Mouse (Mus musculus) frontal cortex, postnatal 14 days (tissue): ENCODE measurements at regions not wholly inside any gene's neighbourhood (a gene's known extent, or its start where the extent isn't known, plus 50 kb on each side); places are given as distances from the start of the nearest gene placed in this dataset.
"Not testable (repeated sequence)": the region's sequence is repeated elsewhere in the genome, so short reads cannot be mapped to it uniquely, and the experiment has no call there.

Experiments used
- DNase-seq, 2 experiments: peaks; one replicate each; pipeline ENCODE4 v3.0.0; 2022; ENCODE audit warnings: low spot score in 2 of 2

- DNase-seq, result no peak
Observed at GRCm38 (mm10) chr10:23733679-23734078, 53.4 kb downstream of the Rps12 start.

- not testable (repeated sequence) for DNase-seq
Observed at GRCm38 (mm10) chr10:23725960-23726714, 60.9 kb downstream of the Rps12 start.

DNA sequence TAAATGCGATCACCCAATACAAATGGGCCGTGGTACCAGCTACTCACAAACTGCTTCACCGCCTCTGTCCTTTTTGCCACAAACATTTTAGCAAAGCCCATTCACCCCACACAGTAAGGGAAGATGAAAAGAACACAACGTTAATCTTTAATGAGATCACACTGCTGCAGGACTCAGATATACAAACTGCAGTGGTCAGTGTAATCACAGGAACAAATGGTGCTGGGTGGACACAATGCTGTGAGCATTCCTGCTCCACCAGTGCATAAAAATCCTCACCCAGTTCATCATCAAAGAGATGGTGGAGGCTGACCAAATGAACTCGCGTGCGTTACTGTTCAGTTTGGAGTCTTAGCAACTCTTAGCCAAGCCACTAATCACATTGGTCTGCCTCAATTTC, 69.0 kb downstream of the Rps12 start:
- DNase-seq, result no peak

DNA sequence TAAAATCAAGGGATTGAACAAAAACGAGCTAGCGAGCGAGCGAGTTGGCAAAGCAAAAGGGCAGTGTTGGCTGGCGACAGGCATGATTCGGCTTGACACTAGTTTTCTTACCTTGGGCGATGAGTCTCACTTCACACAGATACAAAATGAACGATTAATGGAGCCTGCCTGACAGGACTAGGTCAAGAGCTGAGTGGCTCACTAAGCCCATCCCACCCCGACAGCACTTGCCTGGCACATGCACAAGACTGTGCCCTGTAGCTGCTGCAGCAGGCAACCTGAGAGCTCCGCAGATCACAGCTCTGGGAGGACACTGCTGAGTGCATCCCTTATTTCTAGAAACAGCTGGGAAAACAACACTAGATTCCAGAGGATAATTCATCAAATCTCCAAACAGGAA, 71.6 kb downstream of the Rps12 start:
- no peak for DNase-seq

GRCm38 (mm10) chr10:23715101-23715500, 72.0 kb downstream of the Rps12 start:
- DNase-seq, result no peak

DNA sequence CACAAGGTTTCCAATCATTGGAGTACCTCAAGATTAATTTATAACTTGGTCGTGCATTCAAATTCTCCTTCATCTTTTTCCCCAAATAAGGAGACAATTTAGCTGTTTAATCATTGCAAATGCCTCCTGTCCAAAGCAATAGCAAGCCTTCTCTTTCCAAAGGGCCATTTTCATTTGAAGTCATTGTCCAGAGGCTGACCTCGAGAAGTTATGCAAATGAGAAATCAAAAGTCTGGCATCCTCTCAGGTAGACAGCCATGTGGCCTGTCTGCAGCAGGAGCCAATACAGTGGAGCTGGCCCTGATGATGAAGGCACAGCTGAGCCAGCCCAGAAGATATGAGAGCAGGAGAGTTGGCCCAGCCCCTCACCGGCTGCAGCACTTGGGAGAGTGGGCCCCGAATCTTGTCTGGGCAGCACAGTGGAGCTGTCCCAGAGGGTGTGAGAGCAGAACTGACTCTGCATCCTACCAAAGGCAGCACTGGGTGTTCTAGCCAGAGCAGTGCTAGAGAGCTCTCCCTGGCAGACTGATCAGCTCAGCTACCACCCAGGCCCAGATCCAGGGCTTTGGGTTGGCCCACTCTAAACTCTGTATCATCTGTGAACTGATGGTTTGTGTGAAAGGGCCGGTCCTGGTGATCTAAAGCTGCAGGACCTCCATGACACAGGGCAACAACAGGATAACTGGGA, 74.2 kb downstream of the Rps12 start:
- no peak for DNase-seq

DNA sequence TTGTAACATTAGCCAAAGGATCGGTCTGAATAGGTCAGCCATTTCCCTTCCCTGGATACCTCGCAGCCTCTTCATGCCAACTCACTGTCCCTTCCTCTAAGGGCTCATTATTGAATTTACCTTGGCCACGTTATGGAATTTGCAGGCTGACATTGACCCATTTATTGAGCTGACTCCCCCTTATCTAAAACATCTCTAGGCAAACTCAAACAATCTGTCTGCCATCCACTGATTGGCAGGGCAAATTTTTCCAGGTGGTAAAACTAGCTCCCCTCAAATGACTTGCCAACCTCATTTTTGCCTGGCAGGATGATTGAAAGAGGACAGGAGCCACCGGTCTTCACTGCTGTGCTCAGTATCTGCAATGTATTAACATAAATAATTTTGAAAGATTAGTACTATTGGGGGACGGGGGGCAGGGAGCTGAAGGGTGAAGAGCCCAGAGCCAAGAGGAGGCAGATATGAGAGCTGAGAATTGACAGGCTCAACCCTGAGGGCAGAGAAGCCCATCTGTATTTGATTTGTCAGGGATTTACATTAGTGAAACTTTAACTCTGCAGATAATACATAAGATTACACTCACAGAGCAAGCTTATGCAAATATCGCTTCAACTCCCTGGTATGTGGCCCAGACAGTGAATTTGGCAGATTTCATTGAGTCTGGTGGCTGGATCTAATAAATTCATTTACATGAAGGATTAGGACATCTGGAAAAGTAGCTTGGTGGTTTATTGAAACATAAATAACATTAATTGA, 75.5 kb downstream of the Rps12 start:
- DNase-seq, result no peak

GRCm38 (mm10) chr10:23710999-23711398, 76.1 kb downstream of the Rps12 start:
- no peak for DNase-seq

DNA sequence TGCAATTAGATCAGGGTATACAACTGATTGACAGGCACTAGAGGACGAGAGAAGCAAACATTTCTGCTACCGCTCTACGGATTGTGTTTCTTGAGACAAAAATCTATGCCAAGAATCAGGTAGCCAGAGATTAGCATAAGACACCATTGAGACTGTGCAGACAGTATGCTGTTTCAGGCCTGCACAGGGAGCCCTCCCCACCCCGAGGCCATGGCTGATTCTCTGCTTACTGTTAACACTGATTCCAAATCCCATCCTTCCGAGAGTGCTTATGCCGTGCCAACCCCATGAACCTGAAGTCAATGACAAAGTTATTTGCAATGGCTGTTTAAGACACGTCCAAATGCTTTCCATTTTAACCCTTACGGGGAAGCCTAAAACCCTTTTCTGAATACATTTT, 78.8 kb downstream of the Rps12 start:
- DNase-seq, result no peak

- no peak for DNase-seq
Observed at GRCm38 (mm10) chr10:23707141-23707540, 79.9 kb downstream of the Rps12 start.

- no peak for DNase-seq
Observed at GRCm38 (mm10) chr10:23704048-23704447, 83.0 kb downstream of the Rps12 start.

DNA sequence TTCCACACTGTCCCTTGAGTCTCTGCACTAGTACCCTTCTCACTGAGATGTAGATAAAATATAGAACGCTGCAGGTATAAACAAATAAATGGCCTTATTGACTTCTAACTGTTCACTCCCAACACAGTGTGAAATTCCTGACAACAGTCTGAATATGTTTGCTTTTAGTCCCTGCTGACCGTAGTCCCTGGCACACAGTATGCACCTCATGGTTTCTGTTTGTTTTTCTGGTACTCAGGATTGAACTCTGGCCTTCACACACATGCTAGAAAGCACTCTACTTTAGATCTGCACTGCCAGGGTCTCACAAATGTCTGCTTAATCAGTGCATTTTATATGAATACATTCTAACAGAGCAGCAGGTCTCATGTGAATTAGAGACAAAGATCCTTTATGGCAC, 95.8 kb downstream of the Rps12 start:
- no peak for DNase-seq

DNA sequence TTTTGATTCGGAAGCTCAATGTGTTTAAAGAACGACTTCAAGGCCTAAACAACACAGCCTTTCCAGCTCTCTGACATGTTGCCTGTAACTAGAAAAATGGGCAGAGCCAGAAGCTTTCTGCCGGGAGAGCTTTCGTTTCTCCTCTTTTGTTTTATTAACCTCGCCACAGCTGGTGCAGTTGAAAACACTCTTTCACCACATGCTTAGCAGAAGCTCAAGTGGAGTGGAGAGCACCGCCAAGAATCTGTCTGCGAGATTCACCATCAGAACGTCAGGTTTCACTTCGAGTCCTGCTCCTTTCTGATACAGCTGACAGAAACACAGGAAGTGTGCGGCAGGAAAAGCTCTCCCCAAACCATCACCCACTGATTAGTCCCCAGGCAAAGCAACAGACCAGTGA, 100.1 kb downstream of the Rps12 start:
- no peak for DNase-seq

DNA sequence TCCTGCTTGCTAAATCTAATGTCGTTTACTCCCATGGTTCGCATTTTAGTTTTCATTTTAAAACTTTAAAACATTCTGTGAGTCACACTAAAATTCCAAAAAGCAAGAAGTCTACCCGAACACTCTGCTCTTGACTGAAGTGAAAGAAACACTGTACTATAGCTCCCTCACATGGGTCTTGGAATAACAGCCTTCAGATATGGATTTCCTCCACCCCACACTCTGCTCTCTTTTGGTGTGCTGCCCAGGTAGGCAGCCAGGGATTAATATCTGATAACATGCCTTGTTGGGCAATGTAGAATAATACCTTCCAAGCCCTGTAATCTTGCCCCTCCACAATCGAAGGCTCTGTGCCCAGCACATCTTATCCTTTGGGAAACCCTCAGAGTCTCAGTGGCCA, 104.0 kb downstream of the Rps12 start:
- no peak for DNase-seq

DNA sequence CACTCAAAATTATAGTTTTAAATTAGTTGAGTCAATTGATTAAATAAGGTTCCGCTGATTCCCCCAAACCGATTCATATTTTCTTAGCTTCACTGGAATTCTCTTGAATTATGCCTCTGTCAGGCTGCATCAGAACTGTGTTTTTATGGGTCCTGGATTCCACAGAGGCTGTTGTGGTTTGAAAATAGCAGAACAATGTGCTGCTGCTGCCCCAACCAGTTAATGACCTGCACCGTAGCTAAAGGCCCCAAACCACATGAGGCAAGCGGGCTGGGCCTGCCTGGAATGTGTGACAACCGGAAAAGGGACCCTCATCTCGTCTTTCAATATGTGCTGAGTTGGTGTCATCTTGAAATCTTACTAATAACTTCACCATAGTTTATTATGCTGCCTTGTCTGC, 111.2 kb downstream of the Rps12 start:
- DNase-seq, result no peak

DNA sequence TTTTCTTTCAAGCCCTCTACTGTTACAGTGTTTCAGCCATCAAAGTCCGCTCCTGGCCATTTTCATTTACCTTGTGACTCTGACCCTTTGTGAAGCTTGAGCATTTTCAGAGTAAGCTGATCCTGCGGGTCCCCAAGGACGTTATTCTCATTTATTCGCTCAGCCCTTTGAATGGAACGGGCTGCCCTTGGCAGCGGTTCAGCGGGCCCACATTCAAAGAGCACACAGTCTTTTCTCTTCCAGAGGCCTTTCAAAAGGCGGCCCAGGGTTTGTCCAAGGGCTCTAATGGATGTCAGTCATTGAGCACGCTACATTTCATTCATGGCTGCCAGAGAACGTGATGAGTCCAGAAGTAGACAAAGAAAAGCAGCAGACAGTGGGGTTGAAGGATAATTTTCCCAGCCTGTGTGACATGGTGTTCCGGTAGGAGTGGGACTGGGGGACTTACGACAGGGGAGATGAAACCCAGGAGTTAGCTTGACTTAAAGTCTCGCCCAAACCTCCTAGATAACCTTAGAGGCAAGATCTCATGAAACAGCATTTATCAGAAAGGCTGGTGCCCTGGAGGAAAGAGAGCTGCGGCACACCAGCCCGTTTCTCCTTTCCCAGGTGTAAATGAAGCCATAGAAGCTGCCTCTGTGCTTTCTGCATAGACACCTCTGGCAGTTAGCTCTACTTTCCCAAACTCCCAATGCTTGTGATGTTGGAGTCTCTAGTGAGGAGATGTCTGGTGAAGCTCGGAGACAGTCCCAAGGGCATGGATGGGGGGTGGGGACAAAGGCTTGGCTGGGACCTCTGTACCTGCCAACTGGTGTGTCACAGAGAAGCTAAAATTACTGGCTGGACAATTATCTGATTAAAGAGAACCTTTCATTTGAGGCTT, 112.2 kb downstream of the Rps12 start:
- DNase-seq, result peak; percentile 20 to 27

DNA sequence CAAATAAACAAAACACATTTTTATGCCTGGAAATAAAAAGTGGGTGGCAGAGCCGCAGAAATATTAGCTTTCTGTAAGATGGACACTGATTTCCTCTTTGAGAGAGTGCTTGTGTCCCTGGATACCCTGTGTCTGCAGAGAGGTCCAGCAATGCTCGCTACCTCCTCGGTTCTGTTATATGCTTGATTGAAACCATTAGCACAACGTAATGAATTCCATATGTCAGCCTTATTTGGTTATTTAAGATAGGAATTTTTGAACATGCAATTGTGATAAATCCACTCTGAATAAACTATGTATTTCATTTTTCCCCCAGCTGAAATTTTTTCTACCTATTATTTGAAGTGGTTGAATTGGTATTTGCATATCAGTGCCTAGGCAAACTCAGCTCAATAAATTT, 114.8 kb downstream of the Rps12 start:
- no peak for DNase-seq

- DNase-seq, result no peak
Observed at GRCm38 (mm10) chr10:23671494-23671893, 115.6 kb downstream of the Rps12 start.

- DNase-seq, result not testable (repeated sequence)
Observed at GRCm38 (mm10) chr10:23665916-23666315, 121.2 kb downstream of the Rps12 start.

DNA sequence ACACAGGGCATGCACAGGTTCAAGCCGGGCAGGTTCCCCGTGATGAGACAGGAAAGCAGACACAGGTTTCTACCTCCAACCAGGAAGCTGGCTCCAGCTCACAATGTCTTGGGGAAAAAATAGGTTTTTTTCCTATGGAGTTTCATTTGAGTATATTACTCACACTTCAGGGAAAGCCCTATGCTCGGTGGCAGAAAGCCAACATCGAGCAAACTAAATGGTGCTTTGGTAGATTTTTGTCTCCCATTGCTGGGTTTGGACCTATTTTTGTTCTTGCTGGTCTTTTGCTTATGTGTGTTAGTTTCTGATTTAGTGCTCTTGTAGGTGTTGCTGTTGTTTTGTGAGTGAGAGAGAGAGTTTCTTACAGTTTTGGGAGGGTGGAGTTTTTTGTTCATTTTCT, 160.9 kb downstream of the Rps12 start:
- no peak for DNase-seq

DNA sequence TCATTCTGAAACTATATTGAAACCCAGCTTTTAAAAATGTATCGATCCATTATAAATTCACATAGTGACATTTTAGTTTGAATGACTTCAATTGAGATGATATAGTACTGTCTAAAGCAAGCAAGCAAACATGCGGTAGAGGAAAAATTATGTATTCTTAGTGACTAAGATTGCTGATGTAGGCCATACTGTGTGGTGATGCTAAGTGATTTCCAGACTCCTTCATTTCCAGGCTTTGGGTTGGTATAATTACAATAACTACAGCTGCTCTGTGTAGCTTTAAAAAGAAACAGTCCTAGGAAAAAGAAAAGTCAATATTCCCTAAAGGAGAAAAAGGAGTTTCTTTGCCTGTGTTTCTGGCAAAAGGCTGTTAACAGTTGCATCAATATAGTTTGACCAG, 175.0 kb downstream of the Rps12 start:
- DNase-seq, result no peak

GRCm38 (mm10) chr10:23611183-23611582, 175.9 kb downstream of the Rps12 start:
- DNase-seq, result peak in 1 of 2 experiments; percentile 40
